Mouse (Mus musculus): ENCODE results near the gene Wrap73. TPM values are rescaled to one million over a fixed set of nuclear protein-coding genes. Genes with fewer than 3 reads are reported as not detected.

The Wrap73 gene
- total RNA-seq, 2 experiments from 2014 or later, result 32.4 to 33.3 TPM

DNA sequence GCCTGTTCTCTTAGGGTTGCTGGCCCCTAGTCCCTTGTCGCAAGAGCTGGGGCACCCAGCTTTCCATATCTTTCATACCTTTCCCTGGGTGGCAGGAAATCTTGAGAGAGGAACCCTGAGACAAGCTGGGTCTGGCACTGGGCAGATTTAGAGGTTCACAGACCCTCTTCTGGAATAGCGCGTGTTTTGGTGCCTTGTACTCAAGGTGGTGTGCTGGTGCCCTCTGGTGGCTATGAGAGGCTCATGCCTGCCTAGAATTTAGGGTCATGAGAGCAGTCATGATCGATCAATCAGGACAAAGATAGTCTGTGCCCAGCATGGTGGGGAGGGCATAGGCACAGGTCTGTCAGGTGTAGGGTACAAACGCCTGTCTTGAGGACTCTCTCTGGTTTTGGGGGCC is 65.1 kb downstream of the Wrap73 start:
- H3K27ac ChIP-seq, result no peak overlapping the region
- H3K4me3 ChIP-seq, result no peak overlapping the region
- TF ChIP-seq CTCF (conservative IDR thresholded peaks at IDR 0.05), result peak; percentile 97
- DNase-seq (ENCODE audit: low spot score in 2 of 2), result peak; percentile 32 to 78

DNA sequence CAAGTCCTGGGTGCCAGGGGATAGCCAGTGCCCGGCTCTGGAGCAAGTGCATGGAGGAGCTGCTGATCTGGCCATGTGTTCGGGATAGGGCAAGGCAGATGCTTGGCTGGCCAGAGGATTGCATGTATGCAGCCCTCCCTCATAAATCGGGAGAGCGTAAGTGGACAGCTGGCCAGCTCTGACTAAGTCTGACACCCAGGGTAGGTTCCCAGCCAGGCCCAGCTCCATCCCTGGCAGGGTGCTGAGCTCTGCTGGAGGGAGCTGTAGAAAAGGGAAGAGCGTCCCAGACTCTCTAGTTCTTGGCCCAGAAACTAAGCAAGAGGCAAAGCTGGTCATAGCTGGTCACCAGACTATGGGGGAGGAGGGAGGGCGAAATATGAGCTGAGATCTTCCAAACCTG is 66.9 kb downstream of the Wrap73 start:
- no peak for TF ChIP-seq CTCF (conservative IDR thresholded peaks at IDR 0.05)
- DNase-seq (ENCODE audit: low spot score in 2 of 2), result no peak

DNA sequence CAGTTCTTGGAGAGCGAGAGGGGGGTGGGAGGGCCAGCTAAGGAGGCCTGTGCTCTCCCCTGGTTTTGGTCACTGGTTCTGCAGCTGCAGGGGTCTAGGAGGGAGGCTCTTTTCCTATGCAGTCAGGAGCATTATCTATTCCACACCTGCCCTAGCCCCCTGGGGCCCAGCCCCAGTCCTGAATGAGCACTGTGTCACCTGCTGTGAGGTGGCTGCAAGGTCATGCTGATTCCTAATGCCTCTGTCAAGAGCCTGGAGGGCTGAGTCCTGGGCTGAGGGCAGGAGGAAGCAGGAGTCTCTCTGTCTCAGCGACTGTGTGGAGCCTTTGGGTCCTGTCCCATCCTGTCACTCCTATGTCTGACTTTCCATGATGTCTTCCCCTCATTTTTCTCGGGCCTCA is 67.7 kb downstream of the Wrap73 start:
- Histone ChIP-seq H3K4me3 (no peak overlapping the region), H3K27ac (no peak overlapping the region)
- DNase-seq (ENCODE audit: low spot score in 2 of 2), result no peak
- no peak for TF ChIP-seq CTCF (conservative IDR thresholded peaks at IDR 0.05)

More for the DNA sequence above, 66.9 kb downstream of the Wrap73 start:
- Histone ChIP-seq H3K4me3 (no peak overlapping the region), H3K27ac (no peak overlapping the region)

DNA sequence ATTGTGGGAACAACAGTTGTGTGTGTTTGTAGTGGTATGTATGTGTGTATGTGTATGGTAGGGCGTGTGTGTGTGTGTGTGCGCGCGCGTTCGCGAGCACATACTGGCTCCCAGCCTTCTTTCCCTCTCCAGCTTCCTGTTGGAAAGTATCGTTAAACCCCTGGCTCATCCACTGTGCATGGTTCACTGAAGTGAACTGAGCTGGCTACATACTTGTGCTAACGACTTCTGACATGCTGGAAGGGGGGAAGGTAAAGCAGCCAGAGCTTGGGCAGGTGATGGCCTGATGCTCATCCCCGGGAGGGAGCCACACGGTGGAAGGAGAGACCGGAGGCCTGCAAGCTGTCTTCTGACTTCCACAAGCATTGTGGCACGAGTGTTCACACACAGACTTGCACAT is 69.3 kb downstream of the Wrap73 start:
- H3K4me3 ChIP-seq, result no peak overlapping the region
- no peak for DNase-seq (ENCODE audit: low spot score in 2 of 2)
- TF ChIP-seq CTCF (conservative IDR thresholded peaks at IDR 0.05), result no peak
- no peak overlapping the region for H3K27ac ChIP-seq

DNA sequence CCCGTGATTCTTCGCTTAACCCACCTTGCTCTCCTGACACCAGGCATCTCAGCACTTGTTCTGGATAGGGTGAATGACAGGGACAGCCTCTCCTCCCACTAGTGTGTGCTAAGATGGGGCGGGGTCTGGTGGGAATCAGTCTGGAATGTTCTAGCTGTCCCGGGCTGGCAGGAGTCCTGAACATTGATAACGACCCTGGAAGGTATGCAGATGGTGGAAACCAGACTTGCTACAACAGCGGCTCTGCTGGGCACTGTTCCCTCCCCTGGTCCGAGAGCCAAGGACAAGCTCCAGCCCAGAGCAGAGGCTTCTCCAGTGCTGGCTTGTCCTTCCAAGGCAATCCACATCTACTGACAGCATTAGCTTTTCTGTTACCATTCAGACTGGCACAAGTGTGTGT is 71.4 kb downstream of the Wrap73 start:
- TF ChIP-seq CTCF (conservative IDR thresholded peaks at IDR 0.05), result no peak
- Histone ChIP-seq H3K4me3 (no peak overlapping the region), H3K27ac (no peak overlapping the region)
- DNase-seq (ENCODE audit: low spot score in 2 of 2), result no peak

DNA sequence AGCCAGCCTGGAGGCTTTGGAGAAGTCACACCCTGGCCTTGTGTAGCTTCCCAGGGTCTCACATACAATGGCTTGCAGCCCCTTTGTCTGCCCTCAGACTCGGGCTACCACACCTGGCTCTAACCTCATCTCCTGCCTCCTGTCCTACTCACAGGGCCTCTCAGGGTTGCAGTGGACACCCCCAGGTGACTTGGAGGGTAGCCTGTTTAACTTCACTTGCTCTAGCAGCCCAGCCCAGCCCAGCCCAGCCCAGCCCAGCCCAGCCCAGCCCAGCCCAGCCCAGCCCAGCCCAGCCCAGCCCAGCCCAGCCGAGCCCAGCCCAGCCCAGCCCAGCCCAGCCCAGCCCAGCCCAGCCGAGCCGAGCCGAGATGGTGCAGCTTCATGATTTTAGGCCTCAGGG is 71.9 kb downstream of the Wrap73 start:
- TF ChIP-seq CTCF (conservative IDR thresholded peaks at IDR 0.05), result no peak
- no peak for DNase-seq (ENCODE audit: low spot score in 2 of 2)
- Histone ChIP-seq H3K27ac (no peak overlapping the region), H3K4me3 (no peak overlapping the region)

Other genes with a start within 250 kb of the Wrap73 start
- 10 to 100 TPM; 25.5 to 28.8 TPM for gene A430005L14Rik, start 185.1 kb upstream of the Wrap73 start, total RNA-seq (2021)
- gene Dffb, start 167.2 kb upstream of the Wrap73 start, total RNA-seq (2021), result 10 to 100 TPM; 17.2 to 18.3 TPM
- 10 to 100 TPM; 31.6 to 34.8 TPM for gene Cep104, start 167.2 kb upstream of the Wrap73 start, total RNA-seq (2021)
- gene Lrrc47, start 130.6 kb upstream of the Wrap73 start, total RNA-seq (2021), result 10 to 100 TPM; 65.4 to 70.3 TPM
- gene Smim1, start 116.1 kb upstream of the Wrap73 start, total RNA-seq (2021), result 1 to 10 TPM; 6.3 to 7.8 TPM
- gene Ccdc27, start 99.7 kb upstream of the Wrap73 start, total RNA-seq (2021), result 1 to 10 TPM; 1.2 to 1.4 TPM
- 1 to 10 TPM; 3.3 to 3.6 TPM for gene Trp73, start 2.2 kb upstream of the Wrap73 start, total RNA-seq (2021)
- gene Tprgl, start 18.3 kb downstream of the Wrap73 start, total RNA-seq (2021), result 100 to 1,000 TPM; 171 to 177 TPM
- gene Megf6, start 28.4 kb downstream of the Wrap73 start, total RNA-seq (2021), result 1 to 10 TPM; 3.9 to 5.5 TPM
- under 1 TPM; 0.18 to 0.42 TPM for gene Arhgef16, start 159.3 kb downstream of the Wrap73 start, total RNA-seq (2021)
- gene B230104I21Rik, start 193.8 kb downstream of the Wrap73 start, total RNA-seq (2021), result under 1 TPM in 1 of 2 experiments, not detected in 1; 0.56 TPM

Measured in layer of hippocampus, adult 2 months (tissue).